Mouse (Mus musculus): ENCODE measurements around the gene Mfsd4a. TPM values are rescaled to one million over a fixed set of nuclear protein-coding genes. Genes with fewer than 3 reads are reported as not detected.

Mfsd4a gene
- 0.21 to 0.72 TPM (median 0.53 TPM) in 4 replicates for total RNA-seq (2023; ENCODE audit: inconsistent age)

DNA sequence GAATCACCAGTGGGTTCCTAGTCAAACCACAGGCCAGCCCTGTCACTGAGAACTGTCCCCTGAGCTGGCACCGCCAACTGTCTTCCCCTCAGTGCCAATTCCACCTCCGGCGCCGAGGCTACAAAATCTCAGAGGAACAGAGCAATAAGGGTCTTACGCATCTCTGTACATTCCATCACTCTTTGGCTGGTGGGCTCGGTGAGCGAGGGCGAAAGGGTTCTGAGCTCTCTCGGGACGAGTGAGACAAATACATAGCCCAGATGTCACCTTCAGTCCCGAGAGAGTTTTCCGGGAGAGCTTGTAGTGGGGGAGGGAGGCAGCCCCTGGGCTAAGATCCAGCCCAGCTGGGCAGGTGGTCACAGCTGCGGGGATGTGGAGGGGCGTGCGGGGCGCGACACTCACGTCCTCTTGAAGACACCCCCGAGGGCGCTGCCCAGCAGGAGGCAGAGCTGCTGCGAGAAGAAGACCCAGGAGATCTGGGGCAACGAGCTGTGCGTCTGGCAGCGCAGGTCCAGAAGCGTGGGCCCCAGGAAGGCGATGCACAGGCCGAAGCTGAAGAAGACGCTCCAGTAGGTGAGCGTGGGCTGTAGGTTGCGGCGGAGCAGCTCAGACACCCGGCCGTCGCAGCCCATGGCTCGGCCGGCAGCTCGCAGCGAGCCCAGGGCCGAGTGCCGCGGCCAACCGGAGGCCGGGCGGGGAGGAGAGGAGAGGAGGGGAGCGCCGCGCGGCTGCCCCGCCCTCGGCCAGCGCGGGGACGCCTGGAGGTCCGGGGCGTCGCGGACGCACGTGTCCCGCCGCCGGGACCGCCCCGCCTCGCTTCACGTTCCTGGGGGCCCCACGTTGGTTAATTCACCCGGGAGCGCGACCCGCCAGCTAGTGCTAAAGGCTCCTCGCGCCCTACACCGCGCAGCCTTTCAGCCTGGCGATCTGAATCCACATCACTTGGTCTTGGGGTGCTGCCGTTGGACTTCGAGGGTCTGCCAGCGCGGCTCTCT lies at the start of gene Mfsd4a:
TSS of gene Mfsd4a (minus strand) at position 802 of the 995 bp plus-strand sequence.

DNA sequence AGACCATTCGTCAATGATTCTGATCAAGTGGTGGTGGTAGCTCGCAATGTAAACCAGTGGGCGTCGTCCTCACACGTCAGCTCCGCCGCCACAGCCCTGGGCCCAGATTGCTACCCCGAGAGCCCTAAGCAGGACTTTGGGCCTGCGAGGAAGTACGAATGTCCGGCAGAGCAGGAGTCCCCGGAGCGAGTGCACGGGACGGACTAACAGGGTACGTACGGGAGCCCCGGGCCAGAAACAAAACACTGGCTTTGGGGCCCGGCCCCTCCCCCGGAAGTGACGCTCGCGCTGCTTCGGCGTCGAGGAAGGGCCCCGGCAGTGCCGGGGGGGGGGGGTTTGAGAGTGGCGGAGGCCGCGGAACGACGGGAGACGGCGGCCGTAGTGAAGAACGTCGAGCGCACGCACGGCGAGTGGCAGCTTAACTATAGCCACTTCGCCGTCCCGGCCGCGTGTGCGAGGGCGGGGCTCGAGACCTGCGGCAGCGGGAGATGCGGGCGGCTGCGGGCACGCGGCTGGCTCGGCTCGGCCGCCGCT lies 60.5 kb downstream of the Mfsd4a start, which contains the start of gene Elk4:
TSS of gene Elk4 (plus strand) at position 326 of the 534 bp plus-strand sequence.

Other genes with a start within 250 kb of the Mfsd4a start
- gene Slc41a1, start 240.6 kb downstream of the Mfsd4a start, total RNA-seq (2023; ENCODE audit: inconsistent age): 35.8 to 43.3 TPM (median 42.4 TPM) in 4 replicates
- gene Rab29, start 200.8 kb downstream of the Mfsd4a start, total RNA-seq (2023; ENCODE audit: inconsistent age): 14.0 to 18.3 TPM (median 16.7 TPM) in 4 replicates
- 88.1 to 97.5 TPM (median 94.8 TPM) in 4 replicates for gene Nucks1, start 157.5 kb downstream of the Mfsd4a start, total RNA-seq (2023; ENCODE audit: inconsistent age)
- 0.90 to 2.0 TPM (median 1.5 TPM) in 4 replicates for gene Slc45a3, start 105.1 kb downstream of the Mfsd4a start, total RNA-seq (2023; ENCODE audit: inconsistent age)
- gene Elk4, start 60.5 kb downstream of the Mfsd4a start, total RNA-seq (2023; ENCODE audit: inconsistent age): 309 to 345 TPM (median 326 TPM) in 4 replicates
- 0.86 TPM in 1 of 4 replicates, not detected in the others for gene Cdk18, start 71.6 kb upstream of the Mfsd4a start, total RNA-seq (2023; ENCODE audit: inconsistent age)
- not detected in 4 replicates for gene Lemd1, start 123.4 kb upstream of the Mfsd4a start, total RNA-seq (2023; ENCODE audit: inconsistent age)
- gene AC124108.1, start 123.4 kb upstream of the Mfsd4a start, total RNA-seq (2023; ENCODE audit: inconsistent age): not detected in 4 replicates
- not detected in 4 replicates for gene Gm10188, start 161.7 kb upstream of the Mfsd4a start, total RNA-seq (2023; ENCODE audit: inconsistent age)
- 0.12 to 0.13 TPM (median 0.12 TPM) in 3 of 4 replicates, not detected in the other for gene Klhdc8a, start 230.6 kb upstream of the Mfsd4a start, total RNA-seq (2023; ENCODE audit: inconsistent age)
- gene Nuak2, start 248.1 kb upstream of the Mfsd4a start, total RNA-seq (2023; ENCODE audit: inconsistent age): 119 to 125 TPM (median 122 TPM) in 4 replicates